Mouse (Mus musculus) liver, embryonic 16.5 days (tissue): ENCODE results near the gene Serac1. TPM values are rescaled to one million over a fixed set of nuclear protein-coding genes. Genes with fewer than 3 reads are reported as not detected.

ENCODE experiments used
- ATAC-seq: fragments of 200-750 bp; cut with Nextera tagmentation; 2 replicates; pipeline ENCODE4 v1.8.0; 2017; ENCODE audit warnings: low read depth, mild to moderate bottlenecking, moderate number of reproducible peaks, moderate library complexity
- H3K27ac ChIP-seq: fragments of 300-500 bp; sonication (generic); 2 replicates; pipeline ENCODE4 v1.5.1; 2014; ENCODE audit warnings: mild to moderate bottlenecking, low read length
- H3K27me3 ChIP-seq: fragments of 300-500 bp; sonication (generic); 2 replicates; pipeline ENCODE4 v1.6.1; 2014; ENCODE audit warnings: low read depth, low read length, mixed read lengths; ENCODE audit not compliant: control insufficient read depth, insufficient read depth
- H3K36me3 ChIP-seq: fragments of 300-500 bp; sonication (generic); 2 replicates; pipeline ENCODE4 v1.6.1; 2014; ENCODE audit warnings: mild to moderate bottlenecking; ENCODE audit not compliant: control insufficient read depth, insufficient read depth
- H3K4me1 ChIP-seq: fragments of 300-500 bp; sonication (generic); 2 replicates; pipeline ENCODE4 v1.6.1; 2014; ENCODE audit warnings: low read depth, low read length, mixed read lengths; ENCODE audit not compliant: control insufficient read depth
- H3K4me2 ChIP-seq: fragments of 300-500 bp; sonication (generic); 2 replicates; pipeline ENCODE4 v1.6.1; 2014; ENCODE audit warnings: low read depth, low read length, mixed read lengths
- H3K4me3 ChIP-seq: fragments of 300-500 bp; sonication (generic); 2 replicates; pipeline ENCODE4 v1.5.1; 2014; ENCODE audit warnings: low read depth, mild to moderate bottlenecking, low read length
- H3K9ac ChIP-seq: fragments of 300-500 bp; sonication (generic); 2 replicates; pipeline ENCODE4 v1.6.1; 2014; ENCODE audit warnings: low read depth, low read length
- H3K9me3 ChIP-seq: fragments of 300-500 bp; sonication (generic); replicated peaks from 2 replicates; pipeline ENCODE4 v1.6.1; 2016; ENCODE audit warnings: low read length; ENCODE audit not compliant: control insufficient read depth
- WGBS: fragments of 180-500 bp; shearing (Covaris S2); extraction: QIAGEN DNeasy Blood & Tissue Kit; methylation state at CpG from one replicate; pipeline ENCODE4 v1.1.7; 2014; ENCODE audit not compliant: insufficient replicate concordance; 5-methylcytosine and 5-hydroxymethylcytosine counted together
- polyA plus RNA-seq: library from polyadenylated mRNA; unstranded; fragments of >200 nt; fragmentation: Nextera tagmentation; extraction: Ambion mirVana; gene quantifications from 2 replicates; pipeline ENCODE4 v1.2.1, GENCODE M21; 2015

Gene Serac1
- polyA plus RNA-seq, 1 experiment from 2014 or later, result 1.0 TPM

DNA sequence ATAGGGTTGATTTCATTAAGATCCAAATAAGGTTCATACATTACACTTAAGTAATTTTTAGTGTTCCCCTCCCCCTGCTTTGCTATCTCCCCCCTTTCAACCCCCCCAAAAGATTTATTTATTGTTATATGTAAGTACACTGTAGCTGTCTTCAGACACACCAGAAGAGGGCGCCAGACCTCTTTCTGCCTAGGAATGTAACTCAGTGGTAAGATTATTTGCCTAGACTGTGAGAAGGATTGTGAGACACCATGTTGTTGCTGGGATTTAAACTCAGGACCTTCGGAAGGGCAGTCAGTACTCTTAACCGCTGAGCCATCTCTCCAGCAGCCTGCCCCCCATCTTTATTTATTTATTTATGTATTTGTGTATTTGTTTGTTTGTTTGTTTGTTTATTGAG is 31.4 kb upstream of the Serac1 start:
- Histone ChIP-seq H3K27ac (no peak overlapping the region), H3K9me3 (no peaks in the 10 kb centered on the region), H3K9ac (no peak overlapping the region), H3K4me1 (peaks cover 2% of the 10 kb centered on the region), H3K27me3 (peaks cover 16% of the 10 kb centered on the region), H3K4me2 (no peak overlapping the region), H3K4me3 (no peak overlapping the region), H3K36me3 (no peaks in the 10 kb centered on the region)
- no peak for ATAC-seq
- WGBS, result 59% methylated on average over 3 of the region's 3 CpGs

- peak overlapping the region; percentile 84; the same call in 1 of the 2 replicates for H3K4me2 ChIP-seq
- H3K27ac ChIP-seq, result no peak overlapping the region
- 70% methylated on average over 7 of the region's 7 CpGs for WGBS
- no peak overlapping the region for H3K9ac ChIP-seq
- H3K4me3 ChIP-seq, result no peak overlapping the region
- no peak for ATAC-seq
- peaks cover 2% of the 10 kb centered on the region for H3K4me1 ChIP-seq
- no peaks in the 10 kb centered on the region for H3K36me3 ChIP-seq
- H3K27me3 ChIP-seq, result peaks cover 28% of the 10 kb centered on the region
- no peaks in the 10 kb centered on the region for H3K9me3 ChIP-seq
Observed at GRCm38 (mm10) chr17:6108175-6108574, 28.6 kb upstream of the Serac1 start.

DNA sequence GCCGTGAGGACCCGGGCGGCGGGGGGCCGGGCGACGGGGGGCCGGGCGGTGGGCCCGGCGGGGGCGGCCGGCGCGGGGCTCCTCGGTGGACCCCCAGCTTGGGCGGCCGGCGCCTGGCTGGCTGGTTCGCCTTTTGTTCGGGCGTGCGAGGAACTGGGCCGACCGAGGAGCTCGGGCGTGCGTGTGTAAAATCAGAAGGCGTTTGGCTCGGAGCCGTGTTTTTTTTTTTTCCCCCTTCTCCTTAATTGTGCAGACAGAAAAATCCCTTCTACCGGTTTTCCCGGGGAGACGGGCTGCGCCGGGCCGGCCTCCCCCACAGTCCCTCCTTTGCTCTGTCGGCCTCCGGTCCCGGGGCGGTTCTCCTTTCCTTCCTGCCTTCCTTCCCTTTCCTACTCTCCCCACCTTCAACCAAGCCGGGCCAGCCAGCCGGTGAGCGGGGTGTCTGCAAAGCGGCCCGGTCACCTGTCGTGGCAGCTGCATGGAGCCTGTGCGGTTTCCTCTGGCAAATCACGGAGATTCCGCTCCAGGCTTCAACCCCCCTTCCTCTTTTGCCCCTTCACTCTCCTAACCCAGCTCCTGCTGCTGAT is 27.6 kb upstream of the Serac1 start:
- no peaks in the 10 kb centered on the region for H3K36me3 ChIP-seq
- peaks cover 29% of the 10 kb centered on the region for H3K27me3 ChIP-seq
- peak overlapping the region; percentile 28; the same call in 1 of the 2 replicates for H3K27ac ChIP-seq
- H3K4me2 ChIP-seq, result peak overlapping the region; percentile 84
- H3K9ac ChIP-seq, result peak overlapping the region; percentile 74
- under 1% methylated on average over 41 of the region's 50 CpGs for WGBS
- H3K9me3 ChIP-seq, result no peaks in the 10 kb centered on the region
- ATAC-seq, result no peak
- peak overlapping the region; percentile 72 for H3K4me3 ChIP-seq
- H3K4me1 ChIP-seq, result peaks cover 2% of the 10 kb centered on the region

- peak within 1 kb of the TSS; percentile 71; the same call in 1 of the 2 replicates for H3K27ac ChIP-seq
- H3K4me3 ChIP-seq, result peak within 1 kb of the TSS; percentile 72
- no peaks in the 10 kb centered on the region for H3K9me3 ChIP-seq
- under 1% methylated on average over 21 of the region's 76 CpGs for WGBS
- peak within 1 kb of the TSS; percentile 84 for H3K4me2 ChIP-seq
- peak; percentile 95 for ATAC-seq
- peaks cover 29% of the 10 kb centered on the region for H3K27me3 ChIP-seq
- peak within 1 kb of the TSS; percentile 74 for H3K9ac ChIP-seq
- H3K36me3 ChIP-seq, result no peaks in the 10 kb centered on the region
- H3K4me1 ChIP-seq, result peaks cover 2% of the 10 kb centered on the region
Observed at GRCm38 (mm10) chr17:6106361-6107014, 26.9 kb upstream of the Serac1 start, which contains the start of gene Tulp4. Gene Tulp4 (plus strand): TSS chr17:6106437.

DNA sequence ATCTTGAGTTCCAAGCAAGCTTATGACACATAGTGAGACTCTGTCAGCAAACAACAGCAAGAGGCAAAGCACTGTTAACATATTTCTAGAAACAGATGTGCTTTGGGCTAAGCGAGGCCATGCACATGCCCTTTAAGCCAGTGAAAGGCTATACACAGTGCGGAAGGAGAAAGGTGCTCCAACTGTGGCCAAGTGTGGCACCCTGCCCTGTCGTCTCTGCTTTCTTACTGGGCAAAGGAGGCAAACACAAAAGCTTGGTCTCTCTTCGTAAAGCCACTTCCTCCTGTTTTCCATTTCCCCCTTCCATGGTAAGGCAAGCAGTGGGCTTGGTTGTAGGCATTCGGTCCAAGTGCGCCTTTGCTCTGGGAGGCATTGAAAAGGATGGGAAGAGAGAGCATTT is 24.0 kb upstream of the Serac1 start:
- H3K36me3 ChIP-seq, result no peaks in the 10 kb centered on the region
- H3K27ac ChIP-seq, result no peak overlapping the region
- H3K9me3 ChIP-seq, result no peaks in the 10 kb centered on the region
- H3K9ac ChIP-seq, result no peak overlapping the region
- ATAC-seq, result no peak
- H3K27me3 ChIP-seq, result peaks cover 29% of the 10 kb centered on the region
- no peak overlapping the region for H3K4me3 ChIP-seq
- WGBS, result 54% methylated on average over 6 of the region's 6 CpGs
- peaks cover 2% of the 10 kb centered on the region for H3K4me1 ChIP-seq
- no peak overlapping the region for H3K4me2 ChIP-seq

DNA sequence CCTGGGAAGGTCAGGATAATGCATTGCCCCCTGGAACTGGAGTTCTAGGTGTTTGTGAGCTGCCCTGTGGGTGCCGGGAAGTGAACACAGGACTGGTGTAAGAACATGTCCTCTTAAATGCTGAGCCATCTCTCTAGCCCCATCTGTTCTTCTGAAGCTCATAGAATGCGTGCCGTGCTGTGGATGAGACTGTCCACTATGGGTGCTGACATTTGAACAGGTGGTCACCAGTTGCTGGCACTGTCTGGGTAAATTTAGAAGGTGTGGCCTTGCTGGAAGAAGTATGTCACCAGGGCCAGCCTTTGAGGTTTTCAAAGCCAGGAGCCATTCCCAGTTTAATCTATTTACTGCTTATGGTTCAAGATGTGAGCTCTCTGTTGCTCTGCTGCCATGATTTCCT is 22.7 kb upstream of the Serac1 start:
- H3K4me3 ChIP-seq, result no peak overlapping the region
- no peak overlapping the region for H3K9ac ChIP-seq
- no peaks in the 10 kb centered on the region; the same call in 1 of the 2 replicates for H3K4me1 ChIP-seq
- WGBS, result 80% methylated on average over 3 of the region's 3 CpGs
- no peaks in the 10 kb centered on the region for H3K36me3 ChIP-seq
- H3K27ac ChIP-seq, result no peak overlapping the region
- no peaks in the 10 kb centered on the region for H3K9me3 ChIP-seq
- H3K4me2 ChIP-seq, result no peak overlapping the region
- H3K27me3 ChIP-seq, result peaks cover 19% of the 10 kb centered on the region
- no peak for ATAC-seq

DNA sequence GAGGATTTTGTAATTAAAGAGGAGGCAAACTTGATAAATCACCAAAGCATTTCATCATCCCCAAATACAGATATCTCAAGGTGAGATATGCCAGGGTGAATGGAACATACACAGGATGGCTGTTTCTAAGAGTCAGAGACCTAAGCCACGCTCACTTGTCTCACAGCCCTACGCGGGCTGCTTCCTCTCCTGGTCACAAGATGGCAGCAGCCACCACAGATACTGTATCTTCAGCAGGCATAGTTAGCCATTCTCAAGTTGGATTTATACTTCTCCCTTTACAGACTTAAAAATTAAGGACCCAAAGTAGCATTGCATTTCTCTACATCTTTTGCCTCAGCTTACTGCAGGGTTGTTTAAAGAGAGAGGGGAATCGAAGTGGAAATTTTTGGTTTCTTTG is 18.3 kb upstream of the Serac1 start:
- H3K9ac ChIP-seq, result no peak overlapping the region
- no peaks in the 10 kb centered on the region for H3K9me3 ChIP-seq
- WGBS, result 23% methylated on average over 4 of the region's 4 CpGs
- H3K27me3 ChIP-seq, result no peaks in the 10 kb centered on the region
- H3K4me3 ChIP-seq, result no peak overlapping the region
- no peak overlapping the region for H3K4me2 ChIP-seq
- H3K27ac ChIP-seq, result no peak overlapping the region
- H3K4me1 ChIP-seq, result no peaks in the 10 kb centered on the region
- H3K36me3 ChIP-seq, result no peaks in the 10 kb centered on the region
- ATAC-seq, result no peak

- Histone ChIP-seq H3K4me3 (no peak overlapping the region), H3K36me3 (no peaks in the 10 kb centered on the region), H3K27me3 (no peaks in the 10 kb centered on the region), H3K4me2 (no peak overlapping the region), H3K27ac (no peak overlapping the region), H3K9me3 (no peaks in the 10 kb centered on the region), H3K9ac (no peak overlapping the region), H3K4me1 (no peaks in the 10 kb centered on the region)
- ATAC-seq, result no peak
Observed at GRCm38 (mm10) chr17:6095579-6095978, 16.0 kb upstream of the Serac1 start.

DNA sequence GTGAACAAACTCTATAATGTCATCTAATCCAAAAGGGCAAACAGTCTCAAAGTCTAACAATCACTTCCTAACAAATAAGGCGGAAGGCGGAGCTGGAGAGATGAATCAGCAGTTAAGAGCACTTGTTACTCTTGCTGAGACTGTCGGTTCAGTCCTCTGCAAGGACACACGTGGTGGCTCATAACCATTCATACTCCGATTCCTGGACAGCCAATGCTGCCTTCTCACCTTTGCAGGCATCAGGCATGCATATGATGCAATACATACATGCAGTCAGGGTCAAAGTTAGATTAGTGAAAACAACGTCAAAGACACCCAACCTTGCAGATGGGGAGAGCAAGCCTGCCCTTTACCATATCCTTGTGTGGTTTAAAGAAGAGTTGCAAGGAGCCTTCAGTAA is 12.1 kb upstream of the Serac1 start:
- Histone ChIP-seq H3K9ac (no peak overlapping the region), H3K36me3 (no peaks in the 10 kb centered on the region), H3K4me1 (no peaks in the 10 kb centered on the region), H3K9me3 (no peaks in the 10 kb centered on the region), H3K4me2 (no peak overlapping the region), H3K27me3 (no peaks in the 10 kb centered on the region), H3K4me3 (no peak overlapping the region), H3K27ac (no peak overlapping the region)
- 69% methylated on average over 6 of the region's 6 CpGs for WGBS
- ATAC-seq, result no peak
